Mouse (Mus musculus): ENCODE measurements at regions not wholly inside any gene's neighbourhood (a gene's known extent, or its start where the extent isn't known, plus 50 kb on each side); places are given as distances from the start of the nearest gene placed in this dataset.

DNA sequence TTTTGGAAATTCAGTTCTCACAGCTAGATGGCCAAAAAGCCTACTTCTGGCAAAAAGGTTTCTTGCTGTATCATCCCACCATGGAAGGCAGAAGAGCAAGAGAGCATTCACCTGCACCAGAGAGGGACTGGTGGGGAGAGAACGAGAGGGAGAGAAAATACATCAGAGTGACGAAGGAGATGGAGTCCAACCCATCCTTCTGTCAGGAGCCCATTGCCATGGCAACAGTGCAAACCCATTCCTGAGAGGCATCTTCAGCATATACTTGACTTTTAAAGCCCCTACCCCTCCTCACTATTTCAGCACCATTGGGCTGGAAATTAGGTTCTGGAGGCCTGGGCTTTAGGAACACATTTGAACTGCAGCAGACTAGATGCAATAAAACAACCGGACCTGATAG, 375.7 kb upstream of the Npvf start:
- intact Hi-C loops (cut with DNase I) = loop anchor here (5.0 kb wide), 2 partner anchors 53 to 93 kb away; no protein-coding TSS in a partner anchor
- no peak for DNase-seq

DNA sequence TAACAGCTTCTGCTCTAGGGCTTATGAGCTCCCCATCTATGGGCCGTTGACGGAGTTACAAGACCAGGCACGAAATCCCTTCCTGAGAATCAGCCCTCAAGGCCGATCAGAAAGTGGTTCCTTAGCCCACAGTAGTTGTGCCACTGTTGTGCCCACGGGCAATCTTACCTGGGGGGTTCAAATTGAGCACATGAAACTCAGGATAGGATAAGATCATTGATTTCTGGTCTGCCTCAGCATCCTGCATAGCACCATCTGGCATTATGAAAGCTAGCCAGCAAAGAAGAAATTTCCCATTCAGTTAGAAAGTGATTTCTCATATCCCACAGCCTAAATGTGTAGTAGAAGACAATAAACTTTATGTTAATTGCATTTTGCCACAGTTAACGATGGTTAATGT, 379.6 kb upstream of the Npvf start:
- intact Hi-C loops (cut with DNase I) = loop anchor here (5.0 kb wide), 2 partner anchors 57 to 97 kb away; no protein-coding TSS in a partner anchor
- no peak for DNase-seq

DNA sequence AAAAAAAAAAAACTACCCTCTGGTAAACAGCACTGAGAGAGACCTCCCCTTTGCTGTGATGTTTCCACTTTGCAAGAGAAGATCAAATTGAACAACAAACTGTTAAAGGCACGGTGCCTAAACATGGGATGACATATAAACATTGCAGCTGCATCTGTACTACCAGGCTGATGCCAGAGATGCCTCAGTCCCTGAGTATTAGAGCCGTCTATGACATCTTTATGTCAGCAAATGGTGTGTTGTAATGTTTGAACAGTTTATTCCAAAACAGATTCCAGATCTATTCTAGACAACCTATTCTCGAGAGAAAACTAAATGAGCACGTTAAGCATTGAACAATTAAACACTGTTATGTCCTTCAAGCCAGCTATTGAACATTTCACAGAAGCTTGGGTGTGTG, 381.8 kb upstream of the Npvf start:
- intact Hi-C loops (cut with DNase I) = loop anchor here (5.0 kb wide), 2 partner anchors 71 to 126 kb away; no protein-coding TSS in a partner anchor
- DNase-seq = no peak

DNA sequence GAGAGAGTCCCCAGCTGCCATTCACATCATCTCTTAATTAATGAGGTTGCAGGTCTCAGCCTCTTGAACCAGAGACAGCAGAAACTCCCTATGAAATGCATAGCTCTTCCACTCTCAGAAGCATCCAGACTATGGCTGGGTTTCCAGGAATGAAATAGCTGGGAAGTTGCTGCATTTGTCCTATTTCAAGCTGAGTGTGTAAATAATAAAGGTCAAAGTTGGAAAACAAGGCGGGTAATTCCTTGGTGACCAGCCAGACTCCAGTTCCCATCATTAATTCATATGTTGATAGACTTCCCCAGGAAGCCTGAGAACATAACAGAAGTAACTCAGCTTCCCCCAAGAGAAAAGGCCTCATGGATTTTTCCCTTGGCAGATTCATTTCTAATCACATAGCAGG, 382.3 kb upstream of the Npvf start:
- DNase-seq = peak; percentile 36 to 48
- intact Hi-C loops (cut with DNase I) = loop anchor here (5.0 kb wide), 2 partner anchors 71 to 126 kb away; no protein-coding TSS in a partner anchor

DNA sequence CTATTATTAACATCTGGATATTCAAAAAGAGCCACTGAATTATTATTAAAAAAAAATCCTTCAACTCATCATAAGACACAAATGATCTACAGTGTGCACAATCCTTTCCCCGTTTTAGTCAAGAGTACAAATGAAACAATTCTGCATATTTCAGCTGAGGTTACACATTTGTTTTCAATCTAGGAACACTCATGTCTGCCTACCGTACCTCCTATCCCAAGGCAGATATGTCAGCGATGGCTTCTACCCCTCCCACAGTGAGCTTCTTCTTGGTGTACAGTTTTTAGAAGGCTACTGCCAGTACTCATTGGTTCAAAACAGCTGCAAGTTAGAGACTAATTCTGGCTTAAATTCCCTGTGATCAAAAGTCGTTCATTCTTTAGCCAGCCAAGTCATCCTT, 382.7 kb upstream of the Npvf start:
- DNase-seq = no peak
- intact Hi-C loops (cut with DNase I) = loop anchor here (5.0 kb wide), 2 partner anchors 70 to 125 kb away; no protein-coding TSS in a partner anchor

DNA sequence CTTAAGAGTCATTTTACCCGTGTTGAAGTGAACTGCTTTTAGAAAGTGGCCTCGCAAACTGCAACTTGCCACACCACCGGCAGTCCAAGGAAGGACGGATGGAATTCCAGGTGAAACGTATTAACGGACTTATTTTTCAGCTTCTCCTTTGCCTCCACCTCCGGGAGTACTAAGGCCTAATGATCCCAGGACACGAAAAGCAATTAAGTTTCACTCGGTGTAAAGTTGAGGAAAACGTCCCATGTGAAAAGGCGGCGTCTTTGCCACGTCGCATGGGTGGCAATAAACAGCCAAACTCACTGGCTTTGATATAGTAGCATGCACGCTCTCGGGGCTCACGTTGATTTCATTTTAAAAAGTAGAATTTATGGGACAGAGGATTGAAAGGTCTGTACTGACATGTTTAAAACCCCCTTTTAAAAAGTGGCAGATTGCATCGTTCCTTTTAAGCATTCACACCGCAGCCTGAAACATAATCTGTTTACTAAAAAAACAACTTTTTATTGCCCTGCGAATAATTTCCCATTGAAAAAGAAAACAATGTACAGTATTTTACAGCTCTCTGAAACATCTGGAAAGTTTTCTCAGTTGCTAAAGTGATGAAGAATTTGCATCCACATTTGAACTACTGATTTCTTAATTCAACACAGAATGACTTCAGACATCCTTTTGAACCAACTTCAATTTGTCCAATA, 385.4 kb upstream of the Npvf start:
- no peak for DNase-seq
- intact Hi-C loops (cut with DNase I) = loop anchor here (5.0 kb wide), 2 partner anchors 68 to 123 kb away; no protein-coding TSS in a partner anchor

DNA sequence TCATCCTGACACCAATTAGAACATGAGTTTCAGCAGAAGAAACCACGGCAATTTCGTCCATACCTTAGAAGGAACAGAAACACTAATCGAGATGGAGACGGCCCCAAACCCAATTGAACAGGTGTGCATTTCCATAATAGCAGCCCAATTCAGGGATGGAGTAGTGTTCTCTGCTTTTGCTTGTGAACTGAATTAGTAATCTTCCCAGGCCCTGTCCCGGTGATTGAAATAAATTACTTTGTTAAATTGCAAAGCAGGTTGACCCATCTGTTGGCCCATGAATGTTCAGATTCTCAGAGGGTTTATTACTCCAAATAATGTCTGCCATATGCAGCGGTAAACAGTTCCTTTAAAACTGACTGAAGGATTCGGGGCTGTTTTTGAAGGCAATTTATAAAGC, 388.5 kb upstream of the Nfe2l3 start:
- no peak for DNase-seq
- intact Hi-C loops (cut with DNase I) = no loop called here

DNA sequence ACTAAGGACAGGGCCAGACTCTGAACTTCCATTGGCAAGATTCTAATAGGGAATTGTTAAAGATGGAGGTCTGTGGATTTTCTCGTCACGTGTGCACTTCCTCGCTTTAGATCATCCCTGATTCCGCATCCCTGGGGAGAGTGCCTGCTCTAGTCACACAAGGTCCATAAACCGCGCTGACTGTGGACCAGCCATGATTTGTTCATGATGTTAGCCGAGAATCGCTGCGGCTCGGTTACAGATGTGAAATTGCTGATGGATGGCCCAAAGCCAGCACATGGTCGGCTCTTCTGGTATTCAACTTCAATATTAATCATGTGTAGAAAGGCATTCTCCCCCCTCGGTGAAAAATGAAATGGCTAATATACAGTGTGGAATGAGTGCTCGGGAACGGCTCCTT, 387.6 kb upstream of the Nfe2l3 start:
- intact Hi-C loops (cut with DNase I) = no loop called here
- DNase-seq = no peak

DNA sequence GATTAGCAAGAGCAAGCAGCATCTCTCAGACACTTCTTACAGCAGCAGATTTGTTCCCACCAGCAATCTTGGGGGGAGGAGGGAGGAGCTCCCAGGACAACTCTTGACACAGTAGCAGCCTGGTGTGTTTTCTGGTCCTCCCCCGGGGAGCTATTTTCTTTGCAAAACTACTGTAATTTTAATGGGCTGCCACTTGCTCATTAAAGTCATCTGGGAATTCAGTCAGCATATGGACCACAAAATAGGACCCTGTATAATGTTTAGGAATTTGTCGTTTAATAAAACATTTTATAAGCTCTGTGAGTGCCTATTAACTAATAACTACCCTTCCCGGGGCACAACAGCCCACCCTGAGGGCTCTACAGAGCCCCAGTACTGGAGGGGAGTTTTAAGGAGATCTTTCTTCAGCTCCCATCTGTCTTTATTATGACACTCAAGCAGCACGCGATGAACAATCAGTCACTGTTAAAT, 380.0 kb upstream of the Nfe2l3 start:
- intact Hi-C loops (cut with DNase I) = no loop called here
- no peak for DNase-seq

DNA sequence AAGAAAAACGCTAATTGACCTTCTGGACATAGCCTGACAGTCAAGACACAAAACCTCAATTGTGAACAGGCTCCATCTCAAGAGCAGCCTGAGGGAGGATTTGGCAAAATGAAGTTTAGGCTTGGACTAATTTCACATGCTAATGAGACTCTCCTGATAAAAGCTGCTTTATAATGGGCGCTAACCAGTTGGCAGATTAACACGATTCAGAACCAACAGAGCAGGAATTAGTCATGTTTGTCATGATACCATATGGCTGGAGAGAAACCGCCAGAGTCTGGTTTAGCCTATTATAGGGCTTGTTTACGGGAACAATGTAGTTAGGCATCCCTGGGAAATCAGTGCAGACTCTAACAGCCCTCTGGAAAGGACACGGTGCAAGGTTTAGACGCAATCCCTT, 375.2 kb upstream of the Nfe2l3 start:
- no peak for DNase-seq
- intact Hi-C loops (cut with DNase I) = no loop called here

DNA sequence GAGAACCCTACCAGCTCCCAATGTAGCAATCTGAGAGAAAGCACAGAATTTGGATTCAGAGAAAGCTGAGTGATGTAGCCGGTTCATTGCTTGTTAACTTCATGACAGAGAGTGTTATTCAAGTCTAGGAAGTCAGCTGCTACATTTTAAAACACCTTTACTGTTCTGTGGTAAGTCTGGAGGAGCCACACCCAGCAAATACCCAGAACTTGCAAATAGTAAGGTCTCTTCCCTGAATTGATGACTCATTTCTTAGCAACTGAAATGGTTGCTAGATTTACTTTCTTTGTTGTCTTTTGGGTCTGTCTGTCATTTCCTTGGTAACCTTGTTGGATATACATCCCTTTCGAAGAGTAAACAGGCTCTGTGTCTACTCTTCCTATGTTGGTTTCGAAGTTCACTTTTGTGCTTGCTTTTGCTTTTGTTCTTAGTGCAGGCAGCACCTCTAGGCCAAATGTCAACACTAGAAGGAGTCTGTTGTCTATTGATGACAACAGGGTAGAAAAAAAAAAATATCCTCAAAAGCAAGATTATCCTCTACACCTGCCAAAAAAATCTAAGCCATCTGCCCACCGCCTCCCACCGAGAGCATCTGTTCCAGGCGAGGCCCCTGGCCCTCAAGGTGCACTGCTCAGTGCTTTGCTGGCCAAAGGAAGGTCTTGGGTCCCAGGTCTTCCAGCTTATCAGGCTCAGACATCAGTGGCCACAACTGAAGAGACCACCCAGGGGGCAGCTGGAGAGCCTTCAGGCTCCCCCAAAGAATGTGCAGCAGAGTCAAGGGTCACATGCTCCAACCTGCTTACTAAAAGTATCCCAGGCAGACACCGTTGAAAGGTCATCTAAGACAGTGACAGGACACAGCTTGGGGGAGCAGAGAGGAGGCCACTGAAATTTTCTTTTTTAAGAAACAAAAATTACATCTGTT, 372.3 kb upstream of the Nfe2l3 start:
- intact Hi-C loops (cut with DNase I) = no loop called here
- no peak for DNase-seq

DNA sequence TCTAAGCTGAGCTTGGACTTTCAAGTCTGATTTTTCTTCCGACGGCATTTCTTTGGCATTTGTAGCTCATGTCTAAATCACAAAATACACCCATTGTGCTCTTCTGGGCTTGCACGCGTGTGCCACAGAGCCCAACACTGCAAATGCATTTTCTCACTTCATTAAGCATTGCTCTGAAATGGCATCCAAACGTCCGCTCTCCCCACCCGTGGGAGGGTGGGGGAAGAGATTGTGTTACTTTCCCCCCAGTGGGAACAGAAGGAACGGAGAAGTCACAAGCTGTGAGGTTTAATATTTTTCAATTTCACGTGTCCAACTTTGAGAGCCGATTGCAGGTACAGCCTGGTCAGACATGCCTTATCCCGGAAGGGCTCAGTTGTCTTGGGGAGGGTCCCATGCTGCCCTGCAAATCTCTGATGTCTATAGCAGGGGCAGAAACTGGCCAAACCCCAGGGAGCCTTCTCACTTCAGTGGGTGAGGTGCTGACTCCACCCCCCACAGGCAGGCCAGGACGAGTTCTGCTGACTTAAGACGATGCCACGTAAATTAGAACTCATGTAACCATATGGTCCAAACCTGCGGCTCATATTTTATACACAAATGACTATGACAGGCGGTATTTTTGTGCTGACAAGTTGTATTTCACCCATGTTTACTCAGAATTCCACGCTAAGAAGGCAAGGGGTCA, 371.5 kb upstream of the Nfe2l3 start:
- no peak for DNase-seq
- intact Hi-C loops (cut with DNase I) = no loop called here

DNA sequence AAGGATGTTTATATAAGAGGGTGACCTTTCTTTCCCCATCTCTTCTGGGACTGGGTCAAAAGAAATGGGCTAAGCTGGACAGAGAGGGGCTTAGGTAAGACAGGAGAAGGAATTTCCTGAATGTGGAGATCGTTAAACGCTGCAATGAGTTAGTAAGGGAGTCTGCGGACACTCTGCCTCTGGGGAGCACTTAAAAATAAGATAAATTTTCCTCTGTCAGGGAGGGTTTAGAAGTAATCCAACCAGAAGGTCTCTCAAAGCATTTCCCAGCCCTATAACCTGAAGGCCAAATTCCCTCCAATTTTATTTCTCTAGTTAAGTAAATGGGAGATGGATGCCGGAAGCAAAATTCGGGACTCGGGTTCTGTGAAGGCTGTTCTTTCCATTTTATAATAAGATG, 367.3 kb upstream of the Nfe2l3 start:
- intact Hi-C loops (cut with DNase I) = no loop called here

DNA sequence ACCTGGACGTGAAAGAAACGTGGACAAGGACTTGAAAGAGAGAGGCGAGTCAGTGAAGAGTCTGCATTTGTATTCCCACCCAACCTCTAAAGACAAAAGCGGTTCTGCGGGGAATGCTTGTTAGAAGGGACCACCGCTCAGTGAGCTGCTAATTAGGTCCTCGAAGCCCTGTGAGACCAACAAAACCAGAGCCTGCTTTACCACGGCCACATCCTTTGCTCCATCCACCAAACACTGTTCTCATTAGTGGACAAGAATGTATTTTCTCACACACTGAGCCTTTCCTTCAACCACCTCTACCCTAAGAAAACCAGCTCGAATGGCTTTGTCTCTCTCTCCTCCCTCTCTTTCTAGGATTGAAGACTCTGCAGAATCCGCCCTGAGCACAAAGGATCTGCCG, 365.1 kb upstream of the Nfe2l3 start:
- no peak for DNase-seq
- intact Hi-C loops (cut with DNase I) = no loop called here

More for the DNA sequence above, 367.3 kb upstream of the Nfe2l3 start:
- DNase-seq = no peak

DNA sequence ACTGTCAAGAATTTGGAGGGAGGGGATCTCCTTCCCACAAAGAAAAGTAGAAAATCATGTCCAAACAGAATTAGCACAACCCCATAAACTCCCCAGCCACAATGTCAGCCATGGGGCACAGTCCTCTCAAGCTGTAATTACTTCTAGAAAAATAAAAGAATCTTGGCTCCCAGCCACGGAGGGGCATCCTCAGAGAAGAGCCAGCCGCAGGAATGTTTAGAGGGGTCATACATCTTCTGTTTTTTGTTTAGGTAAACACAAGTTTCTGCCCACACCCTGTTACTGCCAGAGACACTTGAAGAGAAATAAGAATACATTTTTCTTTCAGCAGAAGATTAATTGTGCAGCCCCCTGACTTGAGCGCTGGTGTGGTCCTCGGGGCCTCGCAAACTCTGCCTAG, 362.5 kb upstream of the Nfe2l3 start:
- intact Hi-C loops (cut with DNase I) = no loop called here
- DNase-seq = no peak

DNA sequence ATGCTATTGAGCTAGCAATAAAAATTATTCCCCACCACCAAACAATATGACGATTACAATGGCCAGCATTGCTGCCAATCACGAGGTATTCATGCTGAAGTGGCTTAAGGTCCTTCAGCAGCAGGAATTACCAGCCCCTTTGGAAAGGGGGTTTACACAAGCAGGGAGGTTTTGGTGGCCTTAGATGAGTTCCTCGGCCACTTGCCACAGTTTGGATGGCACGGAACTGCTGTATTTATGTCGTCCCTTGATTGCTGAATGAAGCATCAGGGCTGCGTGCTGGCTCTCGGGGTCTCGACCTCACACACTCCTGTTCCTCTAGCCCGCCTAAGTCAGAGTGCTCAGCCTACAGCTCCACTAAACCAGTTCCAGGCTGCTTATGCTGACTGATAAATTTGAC, 361.2 kb upstream of the Nfe2l3 start:
- intact Hi-C loops (cut with DNase I) = no loop called here
- no peak for DNase-seq

DNA sequence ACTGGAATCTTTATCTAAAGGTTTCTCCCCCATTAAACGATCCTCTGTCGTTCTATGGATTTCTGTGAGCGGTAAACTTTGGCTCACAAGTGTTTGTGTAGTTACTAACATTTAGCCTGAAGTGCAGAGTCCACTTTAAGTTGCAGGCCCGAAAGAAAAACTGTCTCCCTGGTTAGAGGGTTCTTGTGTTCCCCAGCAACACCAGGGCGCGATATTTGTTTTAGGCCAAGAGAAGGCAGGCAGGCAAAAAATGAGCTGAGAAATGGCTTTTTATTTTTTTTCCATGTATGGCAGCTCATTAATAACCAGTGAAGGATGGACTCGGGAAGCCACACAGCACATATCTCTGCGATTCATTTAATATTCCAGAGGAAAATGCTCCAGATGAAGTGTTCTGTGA, 357.4 kb upstream of the Nfe2l3 start:
- intact Hi-C loops (cut with DNase I) = no loop called here
- no peak for DNase-seq

DNA sequence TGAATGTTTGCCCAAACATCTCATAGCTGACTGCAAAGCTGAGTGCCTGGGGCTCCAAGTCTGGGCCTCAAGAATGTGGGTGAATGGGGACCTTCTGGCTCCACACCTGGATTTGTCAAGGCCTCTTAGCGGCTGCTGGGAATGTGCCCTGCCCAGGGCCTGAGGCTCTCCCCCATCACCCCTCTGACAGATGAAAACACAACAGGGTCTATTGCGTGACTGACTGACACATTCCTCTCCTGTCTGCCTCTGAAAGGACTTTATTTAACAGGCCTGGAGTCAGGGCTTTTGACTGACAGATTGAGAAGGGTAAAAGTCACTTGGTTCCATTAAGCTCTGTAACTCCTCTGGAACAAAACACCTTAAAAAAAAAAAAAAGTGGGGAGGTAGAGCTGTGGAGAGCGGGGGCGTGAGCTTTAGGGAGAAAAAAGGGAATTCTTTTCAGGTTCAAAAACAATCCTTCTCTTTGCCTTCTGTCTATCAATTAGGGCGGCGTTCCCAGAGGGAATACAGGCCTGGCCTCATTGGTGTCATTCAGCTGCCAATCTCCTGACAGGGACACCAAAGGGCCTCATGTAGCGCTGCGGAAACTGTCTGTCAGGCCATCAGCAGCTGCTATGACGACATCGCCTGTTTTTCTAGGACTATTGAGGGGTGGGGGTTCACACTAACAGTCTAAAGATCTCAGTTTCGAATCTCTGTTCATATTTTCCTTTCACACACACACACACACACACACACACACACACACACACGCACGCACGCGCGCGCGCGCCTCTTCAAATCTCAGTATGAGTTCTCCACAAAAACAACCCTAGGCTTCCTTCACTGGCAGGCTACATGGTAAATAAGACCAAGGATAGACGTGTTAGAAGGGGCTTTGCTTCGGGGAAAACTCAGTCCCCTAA, 355.4 kb upstream of the Nfe2l3 start:
- DNase-seq = no peak
- intact Hi-C loops (cut with DNase I) = no loop called here

DNA sequence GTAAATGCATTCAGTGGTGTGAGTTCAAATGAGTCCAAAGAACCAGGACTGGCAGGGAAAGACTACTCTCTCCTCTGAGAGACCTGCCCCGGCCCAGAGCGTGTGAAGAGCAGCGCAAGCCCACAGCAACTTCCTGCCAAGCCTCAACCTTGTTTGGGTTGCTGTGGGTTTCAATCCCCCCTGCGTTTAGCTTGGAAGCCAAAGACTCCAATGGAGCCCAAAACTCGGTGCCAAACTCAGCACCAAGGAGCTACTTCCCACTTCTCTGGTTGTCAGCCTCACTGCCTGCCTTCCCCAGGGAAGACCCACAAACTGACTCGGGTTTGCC, 354.7 kb upstream of the Nfe2l3 start:
- DNase-seq = peak in 1 of 2 experiments; percentile 39
- intact Hi-C loops (cut with DNase I) = no loop called here

Measured in heart, postnatal 14 days (tissue).